Mouse (Mus musculus) G1E (cell line): ENCODE results near the gene Krtap28-13.

ENCODE experiments used
- CTCF ChIP-seq: IDR thresholded peaks from 2 replicates; pipeline ENCODE4 v1.5.1; 2012; ENCODE audit warnings: low read depth, low read length, inconsistent platforms, mixed read lengths
- GATA1 ChIP-seq: IDR thresholded peaks from 2 replicates; pipeline ENCODE4 v1.6.1; 2012; ENCODE audit warnings: borderline replicate concordance, low read length, inconsistent platforms, mixed read lengths
- GATA2 ChIP-seq: IDR thresholded peaks from 2 replicates; pipeline ENCODE4 v1.6.1; 2012; ENCODE audit warnings: low read depth, low read length, inconsistent platforms, borderline replicate concordance
- POLR2AphosphoS5 ChIP-seq: IDR thresholded peaks from 2 replicates; pipeline ENCODE4 v1.6.1; 2012; ENCODE audit warnings: low read depth, low read length, inconsistent platforms; ENCODE audit not compliant: insufficient replicate concordance
- TAL1 ChIP-seq: conservative IDR thresholded peaks from 2 replicates; pipeline ENCODE4 v1.6.1; 2012; ENCODE audit warnings: low read depth, low read length, inconsistent platforms, mixed read lengths

GRCm38 (mm10) chr1:83110992-83111391, 50.3 kb downstream of the Krtap28-13 start:
- no peak for TF ChIP-seq CTCF
- TF ChIP-seq POLR2AphosphoS5, result no peak
- TF ChIP-seq TAL1, result no peak
- TF ChIP-seq GATA1, result no peak
- no peak for TF ChIP-seq GATA2
